Mouse (Mus musculus): ENCODE measurements around the gene Btg2.

Gene Btg2

DNA sequence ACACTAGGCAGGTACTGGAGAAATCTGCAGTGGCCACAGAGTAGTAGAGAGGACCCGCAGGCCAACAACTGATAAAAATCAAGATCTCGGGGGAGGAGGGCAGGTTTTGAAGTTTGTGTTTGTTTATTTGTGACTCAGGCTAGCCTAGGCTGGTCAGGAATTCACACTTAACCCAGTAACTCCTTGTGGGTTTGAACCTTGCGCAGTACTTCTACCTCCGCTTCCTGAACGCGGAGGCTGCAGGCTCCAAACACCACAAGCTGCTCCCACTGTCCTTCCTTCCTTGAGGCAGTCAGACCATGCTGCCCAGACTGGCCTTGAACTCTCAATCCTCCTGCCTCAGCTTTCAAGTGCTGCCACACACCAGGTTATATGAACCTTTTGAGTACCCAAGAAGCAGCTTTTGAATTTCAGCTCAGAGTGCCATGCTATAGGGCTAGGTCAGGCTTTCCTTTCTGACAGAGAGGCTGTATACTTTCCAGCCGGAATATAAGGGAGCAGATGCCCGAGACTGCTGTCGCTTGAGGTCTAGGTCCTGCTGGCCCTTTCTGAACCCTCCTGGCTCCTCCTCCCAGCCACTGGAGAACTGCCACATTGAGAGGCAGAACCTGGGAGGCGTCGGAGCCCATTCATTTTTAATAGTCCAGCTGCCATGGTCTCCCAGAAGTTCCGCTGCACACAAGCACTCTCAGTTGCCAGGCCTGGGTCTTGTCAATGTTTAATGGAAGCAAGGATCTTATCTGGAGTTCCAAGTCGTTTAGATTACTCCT, 19.2 kb upstream of the Btg2 start:
- DNase-seq (ENCODE audit: low read depth, low spot score) = peak; percentile 73

DNA sequence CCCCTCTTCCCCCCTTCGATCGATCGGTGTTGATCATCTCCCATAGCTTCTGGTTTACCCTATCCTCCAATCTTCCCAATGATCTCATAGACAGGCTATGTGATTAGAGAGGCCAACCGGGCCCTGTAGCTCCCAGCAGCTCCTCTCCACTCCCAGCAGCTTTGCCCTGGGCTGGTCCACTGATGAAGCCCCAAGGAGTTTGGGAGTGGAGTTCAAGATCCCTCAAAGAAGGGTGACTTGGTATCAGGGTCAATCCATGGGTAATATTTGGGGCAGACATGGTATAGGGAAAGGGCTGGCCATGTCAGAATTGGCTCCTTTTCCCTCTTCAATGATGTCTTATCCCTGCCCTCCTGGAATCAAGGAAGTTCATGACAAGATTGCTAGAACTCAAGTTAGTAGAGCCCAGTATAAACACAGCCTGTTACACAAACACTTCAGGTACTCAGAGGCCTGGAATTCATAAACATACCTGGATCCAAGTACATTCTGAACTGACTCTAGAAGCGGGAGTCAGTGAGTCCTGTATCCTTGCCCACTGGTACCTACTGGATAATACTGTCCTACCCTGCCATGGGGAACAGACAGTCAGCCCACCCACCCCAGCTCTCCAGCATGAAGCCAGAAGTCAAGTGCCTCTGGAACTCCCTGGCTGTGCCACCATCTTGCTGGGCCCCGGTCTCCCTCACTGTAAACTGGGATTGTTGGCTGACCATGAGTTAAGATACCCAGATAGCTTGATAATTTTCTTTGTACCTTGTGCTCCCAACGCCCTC, 18.3 kb upstream of the Btg2 start:
- DNase-seq (ENCODE audit: low read depth, low spot score) = no peak

GRCm38 (mm10) chr1:134096264-134096934, 17.5 kb upstream of the Btg2 start:
- DNase-seq (ENCODE audit: low read depth, low spot score) = peak; percentile 39

GRCm38 (mm10) chr1:134095721-134096120, 16.8 kb upstream of the Btg2 start:
- no peak for DNase-seq (ENCODE audit: low read depth, low spot score)

GRCm38 (mm10) chr1:134095033-134095612, 16.2 kb upstream of the Btg2 start:
- DNase-seq (ENCODE audit: low read depth, low spot score) = no peak

DNA sequence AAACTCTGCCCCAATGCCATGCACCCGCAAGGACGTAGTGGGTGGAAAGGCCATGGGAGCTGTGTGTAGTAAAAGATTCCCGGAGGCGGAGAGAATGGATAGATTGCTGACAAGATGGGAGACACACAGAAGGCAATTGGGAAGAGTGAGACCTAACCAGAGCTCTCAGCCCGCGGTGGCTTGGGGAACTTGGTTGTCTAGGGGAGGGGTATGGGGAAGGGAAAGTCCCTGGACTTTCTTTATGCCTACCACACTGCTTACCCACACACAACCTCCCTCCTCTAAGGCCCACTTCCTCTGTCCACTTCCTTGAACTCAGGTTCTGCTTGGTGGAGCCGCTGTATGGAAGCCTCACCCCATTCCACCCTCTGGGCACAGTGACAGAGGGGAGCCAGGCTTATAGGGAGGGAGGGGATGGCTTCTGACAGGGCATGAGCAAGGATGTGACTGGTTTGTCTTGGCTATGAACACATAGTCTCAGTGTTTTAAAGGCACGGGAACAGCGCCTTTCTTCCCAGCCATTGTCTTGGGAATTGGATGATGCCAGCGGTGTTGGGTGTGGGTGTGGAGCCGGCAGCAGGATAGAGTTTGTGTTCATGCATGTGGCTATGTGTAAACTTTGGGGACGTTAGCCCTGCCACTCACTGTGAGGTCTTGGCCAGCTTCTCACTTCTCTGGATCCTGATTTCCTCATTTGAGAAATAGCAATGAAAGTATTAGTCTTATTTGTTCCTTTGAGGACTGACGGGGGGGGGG, 15.0 kb upstream of the Btg2 start:
- DNase-seq (ENCODE audit: low read depth, low spot score) = peak; percentile 84

DNA sequence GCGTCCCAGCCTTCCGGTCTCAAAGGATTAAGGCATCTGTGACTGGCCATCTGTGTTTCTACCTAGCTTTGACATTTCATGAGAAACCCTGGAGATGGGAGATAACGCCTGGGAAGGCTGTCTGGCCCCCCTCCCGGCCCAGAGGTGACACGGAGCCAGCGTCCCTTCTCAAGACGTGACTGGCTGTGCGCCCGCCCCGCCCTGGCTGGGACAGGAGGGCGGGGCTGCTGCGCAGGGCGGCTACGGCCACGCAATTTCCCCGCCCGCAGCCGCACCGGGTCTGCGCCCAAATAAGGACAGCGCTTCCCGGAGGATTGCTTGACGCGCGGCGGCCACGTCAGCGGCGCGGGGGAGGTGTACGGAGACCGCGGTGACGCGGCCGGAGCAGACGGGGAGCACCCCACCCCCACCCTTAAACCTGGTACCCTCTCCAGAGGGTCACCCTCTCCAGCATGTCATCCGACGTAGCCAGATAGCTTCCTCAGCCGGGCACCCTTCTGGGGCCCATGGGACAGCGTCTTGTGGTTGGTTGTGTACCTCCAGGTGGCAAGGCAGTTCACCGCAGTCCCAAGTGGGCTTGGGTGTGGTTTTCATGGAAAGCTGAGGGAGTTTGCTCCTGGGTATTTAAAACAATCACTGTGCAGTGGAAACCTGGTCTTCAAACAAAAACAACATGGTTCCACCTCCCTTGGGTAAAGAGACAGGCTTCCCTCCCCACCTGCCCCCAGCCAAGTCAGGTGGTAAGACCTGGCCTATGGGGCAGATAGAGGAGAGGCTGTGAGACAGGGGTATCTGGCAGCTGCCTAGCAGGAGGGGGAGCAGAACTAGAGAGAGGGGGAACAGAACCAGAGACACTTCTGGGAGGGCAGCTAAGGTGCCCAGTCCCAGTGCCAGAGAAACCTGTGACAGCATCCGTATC, 14.2 kb upstream of the Btg2 start:
- peak; percentile 98 for DNase-seq (ENCODE audit: low read depth, low spot score)

- DNase-seq (ENCODE audit: low read depth, low spot score) = no peak
These were observed 13.4 kb upstream of the Btg2 start for GRCm38 (mm10) chr1:134092368-134092767.

GRCm38 (mm10) chr1:134091851-134092250, 12.9 kb upstream of the Btg2 start:
- DNase-seq (ENCODE audit: low read depth, low spot score) = no peak

GRCm38 (mm10) chr1:134089074-134089473, 10.2 kb upstream of the Btg2 start:
- no peak for DNase-seq (ENCODE audit: low read depth, low spot score)

DNA sequence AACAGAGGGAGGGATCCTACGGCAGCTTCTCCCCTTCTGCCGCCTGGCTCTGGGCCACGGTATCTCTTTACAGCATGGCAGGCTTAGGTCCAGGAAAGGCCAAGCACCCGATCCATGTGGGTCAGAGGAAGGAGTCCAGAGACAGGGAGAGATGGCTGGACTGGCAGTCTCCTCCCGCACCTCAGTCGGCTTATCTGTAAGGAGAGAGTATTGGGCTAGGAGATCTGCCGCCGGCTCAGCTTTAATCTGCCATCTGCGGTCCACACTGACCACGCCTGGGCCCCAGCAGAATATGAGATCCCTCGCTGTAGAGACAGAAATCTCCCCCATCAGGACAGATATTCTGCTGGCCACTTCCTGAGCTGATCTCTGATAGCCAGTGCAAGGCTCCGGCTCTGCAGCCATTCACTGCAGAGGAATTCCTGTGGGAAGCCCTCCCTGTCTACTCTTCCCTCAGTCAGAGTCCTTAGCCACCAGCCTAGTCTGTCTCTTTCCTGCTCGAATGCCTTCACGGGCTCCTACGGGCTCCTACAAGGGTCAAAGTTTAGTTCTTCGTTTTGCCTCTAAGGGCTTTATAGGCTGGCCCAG, 8.0 kb upstream of the Btg2 start:
- no peak for DNase-seq (ENCODE audit: low read depth, low spot score)

DNA sequence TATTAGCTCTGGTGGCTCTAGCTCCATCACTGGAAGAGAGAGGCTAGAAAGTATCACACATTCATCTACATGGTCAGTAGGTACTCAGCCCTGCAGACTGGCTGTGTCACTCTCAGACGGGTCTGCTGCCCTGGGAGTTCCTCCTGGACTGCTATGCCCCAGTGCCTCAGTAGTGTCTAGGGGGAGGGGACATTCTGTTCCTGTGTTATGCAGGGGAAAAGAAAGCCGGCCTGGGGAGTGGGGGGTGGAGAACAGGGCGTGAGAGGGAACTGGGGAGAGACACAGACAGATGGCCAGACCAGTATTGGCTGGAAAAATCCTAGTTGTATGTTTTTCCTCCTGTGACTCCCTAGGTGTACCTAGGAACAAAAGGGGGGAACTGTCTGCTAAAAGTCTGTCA, 7.1 kb upstream of the Btg2 start:
- no peak for DNase-seq (ENCODE audit: low read depth, low spot score)

DNA sequence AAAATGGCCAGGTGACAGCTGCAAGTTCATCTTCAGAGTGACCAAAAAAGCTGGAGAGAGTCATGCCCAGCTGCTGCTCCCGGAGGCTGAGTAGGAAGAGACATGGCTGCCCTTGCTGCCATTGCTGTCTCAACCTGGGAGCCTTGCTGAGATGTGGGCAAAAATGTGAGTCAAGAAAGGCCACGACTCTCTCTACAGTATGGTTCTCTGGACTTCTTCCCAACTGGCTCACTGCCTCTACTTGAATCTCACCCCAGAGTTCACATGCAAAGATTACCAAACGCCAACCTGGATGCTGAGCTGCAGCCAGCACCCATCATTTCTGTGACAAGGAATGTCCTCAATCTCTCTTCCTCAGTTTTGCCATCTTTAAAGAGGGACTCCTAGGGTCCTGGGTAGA, 5.2 kb upstream of the Btg2 start:
- DNase-seq (ENCODE audit: low read depth, low spot score) = no peak

GRCm38 (mm10) chr1:134083676-134084075, 4.8 kb upstream of the Btg2 start:
- DNase-seq (ENCODE audit: low read depth, low spot score) = no peak

DNA sequence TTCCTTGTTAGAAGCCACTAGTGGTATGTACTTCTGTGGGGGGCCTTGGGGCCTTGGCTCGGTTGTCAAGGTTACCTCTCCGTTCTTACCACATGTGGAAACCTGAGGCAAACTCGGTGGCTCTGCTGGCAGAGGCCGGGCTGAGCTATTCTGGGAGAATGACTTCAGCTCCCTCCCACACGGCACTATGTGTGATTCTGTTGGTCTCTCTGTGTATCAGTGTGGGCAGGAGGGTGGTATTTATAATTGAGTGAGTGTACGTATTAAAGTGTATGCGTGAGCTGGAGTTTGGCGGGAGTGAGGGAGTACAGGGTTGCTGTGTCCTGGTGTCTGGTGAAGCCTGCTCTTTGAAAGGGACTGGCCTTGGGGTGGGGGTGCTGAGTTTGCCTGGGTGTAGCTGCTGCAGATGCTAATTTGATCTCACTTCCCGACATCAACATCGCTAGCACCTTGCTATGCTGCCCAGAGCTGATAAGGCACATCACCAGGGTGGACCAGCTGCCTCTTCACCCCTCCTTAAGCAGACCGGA, 4.1 kb upstream of the Btg2 start:
- peak; percentile 58 for DNase-seq (ENCODE audit: low read depth, low spot score)

DNA sequence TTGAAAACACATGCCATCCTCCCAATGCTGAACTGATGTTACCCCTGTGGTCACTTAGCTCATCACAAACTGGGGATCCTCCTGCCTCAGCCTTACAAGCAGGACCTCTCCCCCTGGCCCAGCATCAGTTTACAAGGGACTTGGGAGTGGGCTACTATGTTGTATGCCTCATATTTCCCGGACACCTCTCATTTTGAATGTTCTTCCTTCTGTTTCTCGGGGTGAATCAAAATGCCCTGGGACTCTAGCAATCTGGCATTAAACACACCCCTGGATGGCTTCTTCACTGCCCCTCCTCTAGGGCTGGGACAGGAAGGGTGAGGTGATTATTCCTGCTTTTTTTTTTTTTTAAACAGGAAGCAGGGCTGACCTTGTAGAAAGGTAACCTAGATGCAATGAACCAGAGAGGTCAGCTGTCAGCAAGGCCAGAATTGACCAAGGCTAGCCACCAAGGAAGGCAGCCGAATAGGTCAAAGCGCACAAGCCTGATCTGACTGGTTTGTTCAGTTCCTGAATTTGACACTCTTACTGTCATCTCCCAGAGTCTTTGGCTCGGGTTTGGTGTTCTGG, 2.0 kb upstream of the Btg2 start:
- DNase-seq (ENCODE audit: low read depth, low spot score) = no peak

DNA sequence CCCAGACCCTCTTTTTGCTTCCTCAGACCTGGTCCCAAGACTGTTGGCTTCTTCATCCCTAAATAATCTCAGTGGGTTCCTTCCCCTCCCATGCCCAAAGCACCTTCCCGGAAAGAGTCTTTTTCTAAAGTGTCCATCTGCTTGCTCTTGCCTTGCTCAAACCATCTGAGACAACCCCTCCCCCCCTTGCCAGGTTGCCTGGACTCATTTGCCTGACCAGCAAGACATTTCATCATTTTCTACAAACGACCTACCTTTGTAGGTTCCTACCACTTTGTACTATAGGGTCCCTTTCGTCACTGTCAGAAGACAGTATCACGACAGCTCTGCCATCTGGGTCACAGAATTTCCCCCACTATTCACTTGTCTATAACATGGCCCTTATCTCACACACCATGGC, 1.5 kb upstream of the Btg2 start:
- DNase-seq (ENCODE audit: low read depth, low spot score) = no peak

DNA sequence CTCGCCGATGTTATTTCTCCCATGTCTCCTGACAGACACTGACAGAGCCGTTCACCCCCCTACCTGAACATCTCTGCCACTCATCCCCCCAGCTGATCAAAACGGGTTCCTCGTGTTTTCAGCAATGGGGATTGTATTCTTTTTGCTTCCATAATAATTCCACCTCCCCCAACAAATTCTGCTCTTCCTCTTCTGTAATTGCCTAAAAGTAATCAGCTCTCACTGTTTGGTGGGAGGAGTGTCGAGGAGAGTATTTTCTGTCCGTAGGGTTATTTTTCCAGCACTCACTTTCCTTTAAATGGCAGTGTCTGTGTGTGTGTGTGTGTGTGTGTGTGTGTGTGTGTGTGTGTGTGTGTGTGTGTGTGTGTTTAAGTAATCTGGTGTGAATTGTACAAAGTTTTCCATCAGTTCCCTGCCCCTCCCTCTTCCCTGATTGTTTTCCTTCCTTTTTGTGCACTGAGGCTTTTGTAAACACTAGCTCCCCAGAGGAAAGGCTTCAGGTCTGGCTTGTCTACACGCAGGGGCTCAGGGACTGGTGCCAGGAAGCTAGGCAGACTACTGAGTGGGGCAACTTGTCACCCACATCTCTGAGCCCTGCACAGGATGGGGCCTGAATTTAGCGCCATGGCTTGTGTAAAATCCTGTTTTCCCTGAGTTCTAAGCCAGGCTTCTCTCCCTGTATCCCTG, 700 bp upstream of the Btg2 start:
- peak; percentile 71 for DNase-seq (ENCODE audit: low read depth, low spot score)
